Mouse (Mus musculus) ES-Bruce4 (cell line): ENCODE measurements around the gene Slc7a3.
"Not testable (repeated sequence)": the region's sequence is repeated elsewhere in the genome, so short reads cannot be mapped to it uniquely, and the experiment has no call there.

ENCODE experiments used
- CTCF ChIP-seq: IDR thresholded peaks from one replicate; pipeline ENCODE4 v1.8.1; 2011; ENCODE audit warnings: low read depth, low read length
- EP300 ChIP-seq: IDR thresholded peaks from 2 replicates; pipeline ENCODE4 v1.6.1; 2011; ENCODE audit warnings: low read depth, low read length; ENCODE audit not compliant: insufficient read depth
- POLR2A ChIP-seq: IDR thresholded peaks from one replicate; pipeline ENCODE4 v1.8.1; 2011; ENCODE audit warnings: low read length; ENCODE audit not compliant: insufficient read depth

DNA sequence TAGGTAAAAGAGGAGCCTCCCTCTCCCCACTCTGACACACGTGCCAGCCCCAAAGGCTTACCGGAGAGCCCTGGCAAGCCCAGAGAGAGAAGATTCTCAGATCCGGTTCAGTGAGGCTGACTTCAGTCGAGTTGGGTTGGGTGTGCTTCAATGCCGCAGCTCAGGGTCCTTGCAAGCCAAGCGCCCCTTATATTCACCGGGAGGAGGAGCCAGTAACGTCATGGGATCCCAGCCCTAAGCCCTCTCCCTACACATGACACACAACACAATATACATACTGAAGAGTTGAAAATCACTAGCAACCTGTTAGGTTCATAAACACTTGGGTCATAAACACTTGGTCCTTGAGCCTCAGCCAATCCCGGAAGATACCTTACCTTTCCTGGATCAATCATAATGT lies 609 bp downstream of the Slc7a3 start:
- TF ChIP-seq CTCF, POLR2A, EP300: not testable (repeated sequence)
